Mouse (Mus musculus) heart, postnatal 0 days (tissue): ENCODE results near the gene Atp9a. TPM values are rescaled to one million over a fixed set of nuclear protein-coding genes. Genes with fewer than 3 reads are reported as not detected.
A peak's percentile ranks its signal among the peaks of the same experiment; 100 is the strongest.

Source experiments
- ATAC-seq: fragments of 200-750 bp; cut with Nextera tagmentation; 2 replicates; pipeline ENCODE4 v1.8.0; 2017; ENCODE audit warnings: low read depth, moderate number of reproducible peaks, moderate library complexity; ENCODE audit not compliant: insufficient read depth
- DNase-seq: peaks from one replicate; pipeline ENCODE4 v3.0.0-alpha.2; 2016; ENCODE audit warnings: low spot score
- H3K27ac ChIP-seq: fragments of 300-500 bp; sonication (generic); 2 replicates; pipeline ENCODE4 v1.5.1; 2014; ENCODE audit warnings: low read depth, mild to moderate bottlenecking
- H3K27me3 ChIP-seq: fragments of 300-500 bp; sonication (generic); 2 replicates; pipeline ENCODE4 v1.6.1; 2014; ENCODE audit warnings: low read length, mixed read lengths; ENCODE audit not compliant: control insufficient read depth, insufficient read depth
- H3K36me3 ChIP-seq: fragments of 300-500 bp; sonication (generic); replicated peaks from 2 replicates; pipeline ENCODE4 v1.6.1; 2014; ENCODE audit warnings: low read length, mixed read lengths; ENCODE audit not compliant: control insufficient read depth, insufficient read depth
- H3K4me1 ChIP-seq: fragments of 300-500 bp; sonication (generic); 2 replicates; pipeline ENCODE4 v1.6.1; 2014; ENCODE audit warnings: antibody characterized with exemption; ENCODE audit not compliant: control insufficient read depth, insufficient read depth
- H3K4me2 ChIP-seq: fragments of 300-500 bp; sonication (generic); 2 replicates; pipeline ENCODE4 v1.6.1; 2014; ENCODE audit warnings: low read depth, mild to moderate bottlenecking, low read length, moderate library complexity
- H3K4me3 ChIP-seq: fragments of 300-500 bp; sonication (generic); 2 replicates; pipeline ENCODE4 v1.5.1; 2014; ENCODE audit warnings: low read depth, low read length
- H3K9ac ChIP-seq: fragments of 300-500 bp; sonication (generic); replicated peaks from 2 replicates; pipeline ENCODE4 v1.6.1; 2014; ENCODE audit warnings: low read depth, low read length, mixed read lengths
- H3K9me3 ChIP-seq: fragments of 300-500 bp; sonication (generic); replicated peaks from 2 replicates; pipeline ENCODE4 v1.6.1; 2016; ENCODE audit warnings: low read length; ENCODE audit not compliant: control insufficient read depth
- CTCF ChIP-seq: IDR thresholded peaks from 2 replicates; pipeline ENCODE4 v1.5.1; 2016; ENCODE audit warnings: antibody characterized with exemption, control low read depth, low read depth
- EP300 ChIP-seq: IDR thresholded peaks from 2 replicates; pipeline ENCODE4 v1.6.1; 2016; ENCODE audit warnings: antibody characterized with exemption, low read depth
- WGBS: fragments of 180-500 bp; shearing (Covaris S2); extraction: QIAGEN DNeasy Blood & Tissue Kit; methylation state at CpG from one replicate; pipeline ENCODE4 v1.1.7; 2014; 5-methylcytosine and 5-hydroxymethylcytosine counted together
- polyA plus RNA-seq: library from polyadenylated mRNA; unstranded; fragments of >200 nt; fragmentation: Nextera tagmentation; extraction: Ambion mirVana; gene quantifications from 2 replicates; pipeline ENCODE4 v1.2.1, GENCODE M21; 2015
- total RNA-seq: library from RNA; depleted of rRNA; stranded (reverse); fragments of >200 nt; gene quantifications from 2 replicates; pipeline ENCODE4 v1.2.3, GENCODE M21; 2014; ENCODE audit warnings: low replicate concordance

The Atp9a gene
- total and polyA plus RNA-seq, 2 experiments from 2014 or later, result 12.8 to 46.1 TPM

DNA sequence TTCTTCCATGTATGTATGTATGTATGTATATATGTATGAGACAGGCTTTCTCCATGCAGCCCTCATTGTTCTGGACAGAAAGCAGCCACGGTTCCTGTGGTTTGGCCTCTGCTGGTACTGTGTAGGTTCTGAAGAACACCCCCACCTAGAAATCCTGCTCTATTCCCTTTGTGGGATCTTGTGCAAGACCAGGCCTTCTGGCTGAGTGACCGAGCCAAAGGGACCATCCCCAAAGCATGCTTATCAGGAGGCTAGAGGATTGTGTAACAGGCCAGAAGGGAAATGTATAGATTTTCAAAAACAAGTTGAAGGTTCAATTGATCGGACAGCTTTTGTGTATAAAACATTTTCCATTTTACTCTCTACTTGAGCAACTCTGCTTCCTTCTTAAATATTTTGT lies 34.0 kb upstream of the Atp9a start:
- H3K27ac ChIP-seq, result no peak overlapping the region
- DNase-seq, result no peak
- H3K36me3 ChIP-seq, result no peaks in the 10 kb centered on the region
- H3K27me3 ChIP-seq, result no peaks in the 10 kb centered on the region
- ATAC-seq, result no peak
- H3K9ac ChIP-seq, result no peak overlapping the region
- no peaks in the 10 kb centered on the region for H3K9me3 ChIP-seq
- WGBS, result 74% methylated on average over 3 of the region's 3 CpGs
- H3K4me2 ChIP-seq, result no peak overlapping the region
- no peaks in the 10 kb centered on the region for H3K4me1 ChIP-seq
- TF ChIP-seq CTCF (no peak), EP300 (no peak)
- H3K4me3 ChIP-seq, result no peak overlapping the region

DNA sequence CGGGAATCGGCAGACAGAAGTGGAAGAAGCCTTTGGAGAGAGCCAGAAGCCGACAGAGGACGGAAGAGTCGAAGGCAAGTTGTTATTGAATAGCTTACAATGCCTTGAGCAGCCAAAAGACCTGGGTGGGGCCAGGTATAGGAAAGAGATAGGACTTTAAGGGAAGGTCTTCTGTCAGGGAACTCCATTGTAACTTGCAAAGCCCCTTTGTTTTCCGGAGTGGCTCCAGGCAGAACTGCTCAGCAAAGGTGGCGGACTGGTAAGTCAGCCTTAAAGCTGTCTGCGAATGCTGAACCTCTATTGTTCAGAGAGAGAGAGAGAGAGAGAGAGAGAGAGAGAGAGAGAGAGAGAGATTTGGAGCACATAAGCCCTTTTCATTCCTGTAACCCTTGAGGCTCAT lies 27.1 kb upstream of the Atp9a start:
- H3K27me3 ChIP-seq, result peaks cover 54% of the 10 kb centered on the region
- DNase-seq (no peak), ATAC-seq (no peak)
- no peaks in the 10 kb centered on the region for H3K36me3 ChIP-seq
- no peak overlapping the region for H3K4me2 ChIP-seq
- no peak overlapping the region for H3K4me3 ChIP-seq
- no peak overlapping the region for H3K27ac ChIP-seq
- no peaks in the 10 kb centered on the region for H3K9me3 ChIP-seq
- TF ChIP-seq CTCF, result no peak
- TF ChIP-seq EP300, result no peak
- 0 out of 2 replicates have a peak, but pooled peaks cover 4% of the 10 kb centered on the region for H3K4me1 ChIP-seq
- 70% methylated on average over 8 of the region's 8 CpGs for WGBS
- H3K9ac ChIP-seq, result no peak overlapping the region

DNA sequence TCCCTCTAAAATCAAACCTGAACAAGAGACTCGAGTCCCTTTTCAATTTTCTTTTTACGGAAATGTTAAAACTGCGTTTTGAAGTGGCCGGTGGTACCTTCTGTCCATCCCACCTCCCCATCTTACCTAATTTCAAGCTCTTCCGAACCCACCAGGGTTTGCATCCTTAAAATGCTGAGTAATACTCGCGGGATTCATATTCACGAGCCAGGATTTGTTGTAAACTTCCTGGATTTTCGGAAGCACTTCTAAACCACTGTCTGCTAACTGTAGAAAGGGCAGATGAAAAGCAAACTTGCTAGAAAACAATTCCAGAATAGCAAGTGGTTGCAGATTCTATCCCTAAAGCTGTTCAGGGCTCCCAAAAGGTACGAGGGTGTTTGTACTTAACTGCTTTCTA lies 25.4 kb upstream of the Atp9a start, which contains the start of gene Sall4:
Gene Sall4, minus strand, starts transcription at position 362 of the 400 bp plus-strand sequence.
- Histone ChIP-seq H3K4me1 (0 out of 2 replicates have a peak, but pooled peaks cover 4% of the 10 kb centered on the region), H3K4me2 (peak within 1 kb of the TSS; percentile 82), H3K36me3 (no peaks in the 10 kb centered on the region), H3K27me3 (peaks cover 71% of the 10 kb centered on the region), H3K9me3 (no peaks in the 10 kb centered on the region), H3K27ac (peak within 1 kb of the TSS; percentile 73), H3K4me3 (peak within 1 kb of the TSS; percentile 54), H3K9ac (peak within 1 kb of the TSS; percentile 73; the same call in 1 of the 2 replicates)
- 17% methylated on average over 10 of the region's 10 CpGs for WGBS
- DNase-seq, result no peak
- TF ChIP-seq CTCF (no peak), EP300 (no peak)
- ATAC-seq, result no peak

DNA sequence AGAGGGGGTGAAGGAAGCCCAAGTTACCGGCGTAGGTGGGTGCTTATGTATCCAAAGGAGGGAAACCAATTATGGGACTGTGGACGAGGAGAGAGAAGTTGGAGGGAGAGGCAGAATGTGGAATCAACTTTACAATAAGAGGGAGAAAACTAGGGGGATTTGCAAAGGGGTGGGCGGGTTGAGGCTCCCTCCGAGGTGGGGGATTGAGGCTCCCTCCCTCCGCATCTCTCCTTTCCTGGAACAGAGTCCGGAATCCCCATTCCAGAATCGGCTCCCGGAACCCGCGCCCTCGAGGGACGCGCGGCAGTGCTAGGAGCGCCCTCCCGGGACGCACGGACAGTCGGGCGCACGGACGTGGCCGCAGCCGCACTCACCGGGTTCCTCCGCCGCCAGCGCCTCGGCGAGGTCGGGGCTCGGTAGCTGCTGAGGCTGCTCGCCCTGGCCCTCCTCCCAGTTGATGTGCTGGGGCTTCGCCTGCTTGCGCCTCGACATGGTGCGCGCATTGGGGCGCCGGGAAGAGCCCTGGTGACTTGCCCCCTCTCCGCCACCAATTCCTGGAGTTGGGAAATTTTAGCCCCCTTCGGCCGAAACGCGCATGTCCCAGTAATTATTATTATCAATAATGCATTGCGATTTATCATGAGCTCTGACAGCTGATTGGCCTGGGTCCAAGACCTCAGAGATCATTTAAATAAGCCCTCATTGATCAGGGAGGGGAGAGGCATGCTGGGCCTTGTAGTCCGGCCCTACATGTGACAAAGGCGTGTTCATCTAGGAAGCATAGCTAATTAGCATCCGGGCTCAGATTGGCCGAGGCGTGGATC lies 24.5 kb upstream of the Atp9a start:
- peak overlapping the region; percentile 73 for H3K27ac ChIP-seq
- H3K4me3 ChIP-seq, result peak overlapping the region; percentile 54
- no peaks in the 10 kb centered on the region for H3K36me3 ChIP-seq
- H3K4me1 ChIP-seq, result 0 out of 2 replicates have a peak, but pooled peaks cover 4% of the 10 kb centered on the region
- WGBS, result under 1% methylated on average over 50 of the region's 52 CpGs
- no peaks in the 10 kb centered on the region for H3K9me3 ChIP-seq
- TF ChIP-seq CTCF (no peak), EP300 (no peak)
- peak overlapping the region; percentile 73 for H3K9ac ChIP-seq
- ATAC-seq (peak; percentile 78), DNase-seq (peak; percentile 54)
- H3K4me2 ChIP-seq, result peak overlapping the region; percentile 82
- peaks cover 78% of the 10 kb centered on the region for H3K27me3 ChIP-seq

DNA sequence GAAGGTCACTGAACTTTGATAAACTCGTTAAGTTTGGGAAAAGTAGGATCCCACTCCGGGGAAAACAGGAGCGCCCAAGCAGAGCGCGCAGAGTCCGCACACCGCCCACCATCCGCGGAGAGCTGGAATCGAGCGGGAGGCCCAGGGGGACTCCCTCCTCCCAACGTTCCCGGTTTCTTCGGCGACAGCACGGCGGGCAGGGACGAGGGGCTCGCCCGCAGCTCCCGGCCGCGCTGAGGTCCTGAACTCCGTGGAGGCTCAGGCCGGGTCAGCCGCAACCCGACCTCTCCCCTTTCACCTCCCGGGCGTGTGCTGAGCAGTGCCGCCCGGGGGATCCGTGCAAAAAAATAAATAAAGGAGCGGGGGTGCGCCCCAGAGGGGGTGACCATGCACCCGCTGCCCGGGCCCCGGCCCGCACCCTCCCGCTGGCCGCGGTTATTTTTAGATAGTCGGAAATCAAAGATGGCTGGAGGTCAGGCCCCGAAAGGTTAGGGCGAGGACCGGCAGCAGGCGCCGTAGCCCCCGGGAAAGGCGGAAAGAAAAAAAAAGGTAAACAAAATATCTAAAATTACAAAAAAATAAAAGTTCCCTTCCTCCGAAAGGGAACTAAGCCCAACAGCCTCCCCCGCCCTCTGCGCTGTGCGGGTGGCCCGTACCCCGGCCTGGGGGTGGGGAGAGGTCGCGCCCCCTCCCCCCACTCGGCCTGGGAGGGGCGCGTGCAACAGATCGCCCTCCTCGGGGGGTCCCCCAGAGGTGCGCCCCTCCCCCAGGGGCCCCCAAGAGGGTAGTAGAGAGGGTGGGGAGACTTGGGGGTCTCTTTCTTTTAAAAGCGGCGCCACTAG lies 23.7 kb upstream of the Atp9a start:
- H3K9ac ChIP-seq, result peak overlapping the region; percentile 73
- H3K27ac ChIP-seq, result peak overlapping the region; percentile 73
- peaks cover 83% of the 10 kb centered on the region for H3K27me3 ChIP-seq
- H3K4me1 ChIP-seq, result 0 out of 2 replicates have a peak, but pooled peaks cover 4% of the 10 kb centered on the region
- peak overlapping the region; percentile 54 for H3K4me3 ChIP-seq
- TF ChIP-seq CTCF (no peak), EP300 (no peak)
- WGBS, result under 1% methylated on average over 61 of the region's 65 CpGs
- no peaks in the 10 kb centered on the region for H3K9me3 ChIP-seq
- H3K36me3 ChIP-seq, result no peaks in the 10 kb centered on the region
- ATAC-seq (peak; percentile 34; the same call in 1 of the 2 replicates), DNase-seq (no peak)
- H3K4me2 ChIP-seq, result peak overlapping the region; percentile 82
